Mouse (Mus musculus) neural tube, postnatal 0 days (tissue): ENCODE measurements around the gene Gm21822. TPM values are rescaled to one million over a fixed set of nuclear protein-coding genes. Genes with fewer than 3 reads are reported as not detected.

Experiments used
- polyA plus RNA-seq: library from polyadenylated mRNA; unstranded; fragments of >200 nt; fragmentation: Nextera tagmentation; extraction: Ambion mirVana; gene quantifications from 2 replicates; pipeline ENCODE4 v1.2.1, GENCODE M21; 2015

Gm21822 gene
- not detected in 2 replicates for polyA plus RNA-seq

DNA sequence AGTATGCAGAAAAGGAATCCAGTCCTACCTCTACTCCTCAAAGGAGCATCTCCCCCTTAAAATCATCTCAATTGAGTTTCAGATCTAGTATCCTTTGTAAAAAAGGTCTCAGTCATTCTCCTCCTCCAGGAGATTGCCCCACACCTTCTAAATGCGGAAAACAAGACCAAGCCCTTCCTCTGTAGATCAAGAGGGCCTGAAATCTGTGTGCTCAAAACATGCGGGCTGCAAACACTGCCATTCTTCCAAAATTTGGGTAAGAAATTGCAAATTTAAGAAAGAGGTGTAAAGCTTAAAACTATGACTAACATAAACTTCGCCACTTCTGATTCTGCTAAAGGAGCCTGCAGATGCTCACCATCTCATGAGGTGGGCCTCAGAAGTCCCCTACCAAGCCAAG lies at the start of gene Gm21822:
Gene Gm21822, plus strand, starts transcription at position 301 of the 400 bp plus-strand sequence.

